Mouse (Mus musculus) heart, adult 2 months (tissue): ENCODE data around the gene Stxbp5l. TPM values are rescaled to one million over a fixed set of nuclear protein-coding genes. Genes with fewer than 3 reads are reported as not detected.

ENCODE experiments used
- DNase-seq, 2 experiments: peaks; one replicate each; pipeline ENCODE4 v3.0.0; 2021
- H3K27ac ChIP-seq: fragments of 200-600 bp; 2 replicates; pipeline ENCODE4 v1.8.1; 2022
- H3K27me3 ChIP-seq: fragments of 200-500 bp; 2 replicates; pipeline ENCODE4 v1.6.1; 2012; ENCODE audit warnings: mild to moderate bottlenecking, low read length, inconsistent platforms, mixed read lengths; ENCODE audit not compliant: control insufficient read depth, insufficient read depth
- H3K36me3 ChIP-seq: fragments of 200-500 bp; 2 replicates; pipeline ENCODE4 v1.6.1; 2012; ENCODE audit warnings: low read length, inconsistent platforms; ENCODE audit not compliant: control insufficient read depth, insufficient read depth
- H3K4me1 ChIP-seq: fragments of 200-500 bp; 2 replicates; pipeline ENCODE4 v1.6.1; 2011; ENCODE audit warnings: low read length; ENCODE audit not compliant: control insufficient read depth, insufficient read depth
- H3K4me3 ChIP-seq: fragments of 200-600 bp; 2 replicates; pipeline ENCODE4 v1.8.1; 2022
- H3K79me2 ChIP-seq: fragments of 200-500 bp; replicated peaks from 2 replicates; pipeline ENCODE4 v1.6.1; 2012; ENCODE audit warnings: mild to moderate bottlenecking, inconsistent platforms, low read length, moderate library complexity, mixed read lengths; ENCODE audit not compliant: control insufficient read depth, insufficient read depth
- H3K9ac ChIP-seq: fragments of 200-500 bp; 2 replicates; pipeline ENCODE4 v1.6.1; 2012; ENCODE audit warnings: low read depth, mild to moderate bottlenecking, control low read depth, inconsistent platforms, low read length, mixed read lengths
- CTCF ChIP-seq: fragments of 200-600 bp; IDR thresholded peaks from 2 replicates; pipeline ENCODE4 v1.8.1; 2022; ENCODE audit warnings: antibody characterized with exemption, mild to moderate bottlenecking, moderate library complexity
- EP300 ChIP-seq: fragments of 200-500 bp; IDR thresholded peaks from 2 replicates; pipeline ENCODE4 v1.6.1; 2011; ENCODE audit warnings: low read depth, low read length, control low read depth; ENCODE audit not compliant: insufficient read depth
- POLR2A ChIP-seq: fragments of 200-500 bp; IDR thresholded peaks from 2 replicates; pipeline ENCODE4 v1.6.1; 2011; ENCODE audit warnings: mild to moderate bottlenecking, low read depth, low read length, control low read depth; ENCODE audit not compliant: insufficient read depth
- WGBS: fragments of 180-500 bp; shearing (Covaris S2); methylation state at CpG from one replicate; pipeline ENCODE4 v1.1.7; 2018; 5-methylcytosine and 5-hydroxymethylcytosine counted together
- intact Hi-C: fragments of 180-260 bp; cut with DNase I; formaldehyde crosslinking; loops from one replicate; pipeline ENCODE4 v1.15.1; 2025
- polyA plus RNA-seq: library from polyadenylated mRNA; depleted of rRNA; stranded (reverse); fragments of >200 nt; gene quantifications from 2 replicates; pipeline ENCODE4 v1.2.3, GENCODE M21; 2012
- total RNA-seq, 2 experiments: library from RNA; stranded (reverse); gene quantifications; 2 replicates each; pipeline ENCODE4 v1.2.3; 2021

Gene Stxbp5l
- total and polyA plus RNA-seq, 3 experiments = not detected

DNA sequence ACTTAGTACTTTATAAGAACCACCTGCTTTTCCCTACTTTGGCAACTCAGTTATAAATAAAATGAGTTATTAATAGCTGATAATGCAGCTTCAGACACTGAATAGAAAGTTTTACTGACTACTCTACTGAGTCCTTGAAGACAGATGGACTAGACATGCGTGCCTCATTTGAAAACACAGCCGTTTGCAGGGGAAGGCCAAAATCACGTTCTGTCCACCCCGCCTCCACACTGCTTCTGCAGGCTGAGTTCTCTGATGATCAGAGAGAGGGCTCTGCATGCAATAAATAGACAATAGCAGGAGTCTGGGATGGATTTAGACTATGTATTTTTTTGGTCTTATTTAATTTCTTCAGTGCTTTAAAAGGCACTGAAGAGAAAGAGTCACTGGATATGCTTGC lies 20.8 kb upstream of the Stxbp5l start:
- H3K4me1 ChIP-seq = no peaks in the 10 kb centered on the region
- no peak overlapping the region for H3K4me3 ChIP-seq
- H3K36me3 ChIP-seq = no peaks in the 10 kb centered on the region
- intact Hi-C loops = no loop called here
- no peak overlapping the region for H3K27ac ChIP-seq
- no peak for DNase-seq
- WGBS = 57% methylated on average over 4 of the region's 4 CpGs
- TF ChIP-seq EP300 (no peak), CTCF (no peak), POLR2A (no peak)
- H3K9ac ChIP-seq = no peak overlapping the region
- H3K27me3 ChIP-seq = no peaks in the 10 kb centered on the region
- H3K79me2 ChIP-seq = no peaks in the 10 kb centered on the region

DNA sequence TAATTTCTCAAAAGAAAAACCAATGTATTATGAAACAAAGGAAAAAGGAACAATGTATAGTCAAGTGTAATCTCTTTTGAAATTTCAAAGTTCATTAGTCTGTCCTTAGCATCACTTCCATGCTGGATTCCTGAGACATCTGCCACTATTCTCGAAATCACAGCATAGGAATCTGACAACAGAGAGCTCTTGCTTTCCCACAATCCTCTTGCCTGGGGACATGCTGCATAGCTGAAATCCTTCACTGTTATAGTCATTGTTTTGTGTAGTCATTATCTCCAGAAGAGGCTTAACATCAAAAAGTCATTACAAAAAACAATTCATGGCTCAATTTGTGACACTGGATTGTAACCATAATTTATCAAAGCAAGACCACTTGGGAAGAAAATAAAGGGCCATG lies 20.2 kb upstream of the Stxbp5l start:
- Histone ChIP-seq H3K4me1 (no peaks in the 10 kb centered on the region), H3K27ac (no peak overlapping the region), H3K36me3 (no peaks in the 10 kb centered on the region), H3K27me3 (no peaks in the 10 kb centered on the region), H3K4me3 (no peak overlapping the region), H3K79me2 (no peaks in the 10 kb centered on the region), H3K9ac (no peak overlapping the region)
- DNase-seq = no peak
- TF ChIP-seq CTCF (no peak), POLR2A (no peak), EP300 (no peak)
- WGBS = 28% methylated on average over 1 of the region's 1 CpGs
- intact Hi-C loops = no loop called here

- no peak for TF ChIP-seq CTCF
- no peak for TF ChIP-seq EP300
- no peak for TF ChIP-seq POLR2A
- Histone ChIP-seq H3K79me2 (no peaks in the 10 kb centered on the region), H3K27ac (no peak overlapping the region), H3K9ac (no peak overlapping the region), H3K4me3 (no peak overlapping the region), H3K4me1 (peaks cover 1% of the 10 kb centered on the region), H3K27me3 (no peaks in the 10 kb centered on the region), H3K36me3 (no peaks in the 10 kb centered on the region)
- DNase-seq = no peak
- intact Hi-C loops = no loop called here
Observed at GRCm38 (mm10) chr16:37389964-37390363, 5.2 kb upstream of the Stxbp5l start.

GRCm38 (mm10) chr16:37389201-37389905 lies 4.6 kb upstream of the Stxbp5l start:
- intact Hi-C loops = no loop called here
- Histone ChIP-seq H3K4me3 (no peak overlapping the region), H3K27ac (no peak overlapping the region), H3K36me3 (no peaks in the 10 kb centered on the region), H3K4me1 (peaks cover 1% of the 10 kb centered on the region), H3K27me3 (peaks cover 2% of the 10 kb centered on the region; the same call in 1 of the 2 replicates), H3K79me2 (no peaks in the 10 kb centered on the region), H3K9ac (no peak overlapping the region)
- TF ChIP-seq CTCF (no peak), EP300 (no peak), POLR2A (no peak)
- 61% methylated on average over 4 of the region's 4 CpGs for WGBS
- no peak for DNase-seq

- peaks cover 5% of the 10 kb centered on the region for H3K27me3 ChIP-seq
- WGBS = under 1% methylated on average over 30 of the region's 30 CpGs
- H3K4me3 ChIP-seq = peak overlapping the region; percentile 31
- H3K27ac ChIP-seq = no peak overlapping the region
- no peaks in the 10 kb centered on the region for H3K79me2 ChIP-seq
- no peak for TF ChIP-seq CTCF
- TF ChIP-seq POLR2A = no peak
- TF ChIP-seq EP300 = no peak
- H3K9ac ChIP-seq = 0 out of 2 replicates have a peak overlapping the region, but pooled peaks have one; percentile 14
- intact Hi-C loops = no loop called here
- peaks cover 1% of the 10 kb centered on the region for H3K4me1 ChIP-seq
- no peaks in the 10 kb centered on the region for H3K36me3 ChIP-seq
- DNase-seq = no peak
Observed at GRCm38 (mm10) chr16:37384369-37384768, 393 bp downstream of the Stxbp5l start.

GRCm38 (mm10) chr16:37383426-37383825 lies 1.3 kb downstream of the Stxbp5l start:
- Histone ChIP-seq H3K27ac (no peak overlapping the region), H3K27me3 (peaks cover 5% of the 10 kb centered on the region), H3K4me1 (peaks cover 1% of the 10 kb centered on the region), H3K36me3 (no peaks in the 10 kb centered on the region), H3K79me2 (no peaks in the 10 kb centered on the region), H3K4me3 (no peak overlapping the region), H3K9ac (no peak overlapping the region)
- DNase-seq = no peak
- 54% methylated on average over 4 of the region's 4 CpGs for WGBS
- TF ChIP-seq CTCF = no peak
- TF ChIP-seq POLR2A = no peak
- no peak for TF ChIP-seq EP300
- intact Hi-C loops = no loop called here
